Mouse (Mus musculus) ZHBTc4 (cell line): ENCODE measurements around the gene Hoxd3.

Source experiments
- DNase-seq: peaks from one replicate; pipeline ENCODE4 v3.0.0-alpha.2; 2011; ENCODE audit warnings: low read depth, low spot score

Hoxd3 gene

DNA sequence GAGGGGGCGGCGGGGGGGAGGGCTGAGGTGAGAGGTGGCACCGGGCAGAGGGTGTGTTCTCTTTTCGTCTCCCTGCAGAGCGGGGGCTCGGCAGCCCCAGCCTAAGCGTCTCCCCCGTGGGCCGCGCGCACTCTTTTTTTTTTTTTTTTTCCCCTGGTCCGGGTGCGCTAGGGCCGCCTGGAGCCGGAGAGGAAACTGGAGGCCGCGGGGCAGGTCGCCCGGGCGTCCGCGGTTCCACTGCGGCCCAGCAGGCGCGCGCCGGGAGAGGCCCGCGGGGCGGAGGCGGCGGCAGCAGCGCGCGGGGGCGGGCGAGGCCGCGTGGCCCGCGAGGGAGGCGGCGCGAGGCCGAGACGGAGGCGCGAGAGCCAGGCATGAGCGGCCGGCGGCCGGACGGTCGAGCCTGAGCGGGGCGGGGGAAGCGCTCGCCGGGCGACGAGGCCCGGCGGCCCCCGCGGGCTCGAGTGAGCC, 6.7 kb upstream of the Hoxd3 start:
- DNase-seq = no peak

DNA sequence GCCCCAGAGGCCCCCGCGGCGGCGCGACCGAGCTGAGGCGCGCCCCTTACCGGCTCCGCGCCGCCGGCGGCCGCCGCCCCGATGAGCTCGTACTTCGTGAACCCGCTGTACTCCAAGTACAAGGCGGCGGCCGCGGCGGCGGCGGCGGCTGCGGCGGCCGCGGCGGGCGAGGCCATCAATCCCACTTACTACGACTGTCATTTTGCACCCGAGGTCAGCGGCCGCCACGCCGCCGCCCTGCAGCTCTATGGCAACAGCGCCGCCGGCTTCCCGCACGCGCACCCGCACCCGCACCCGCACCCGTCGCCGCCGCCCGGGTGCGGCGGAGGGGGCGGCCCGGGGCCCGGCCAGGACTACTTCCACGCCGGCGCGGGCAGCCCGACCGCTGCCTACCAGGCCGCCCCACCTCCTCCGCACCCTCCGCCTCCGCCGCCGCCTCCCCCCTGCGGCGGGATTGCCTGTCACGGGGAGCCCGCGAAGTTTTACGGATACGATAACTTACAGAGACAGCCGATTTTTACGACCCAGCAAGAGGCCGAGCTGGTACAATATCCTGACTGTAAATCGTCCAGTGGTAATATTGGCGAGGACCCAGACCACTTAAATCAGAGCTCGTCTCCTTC, 6.1 kb upstream of the Hoxd3 start:
- DNase-seq = no peak

DNA sequence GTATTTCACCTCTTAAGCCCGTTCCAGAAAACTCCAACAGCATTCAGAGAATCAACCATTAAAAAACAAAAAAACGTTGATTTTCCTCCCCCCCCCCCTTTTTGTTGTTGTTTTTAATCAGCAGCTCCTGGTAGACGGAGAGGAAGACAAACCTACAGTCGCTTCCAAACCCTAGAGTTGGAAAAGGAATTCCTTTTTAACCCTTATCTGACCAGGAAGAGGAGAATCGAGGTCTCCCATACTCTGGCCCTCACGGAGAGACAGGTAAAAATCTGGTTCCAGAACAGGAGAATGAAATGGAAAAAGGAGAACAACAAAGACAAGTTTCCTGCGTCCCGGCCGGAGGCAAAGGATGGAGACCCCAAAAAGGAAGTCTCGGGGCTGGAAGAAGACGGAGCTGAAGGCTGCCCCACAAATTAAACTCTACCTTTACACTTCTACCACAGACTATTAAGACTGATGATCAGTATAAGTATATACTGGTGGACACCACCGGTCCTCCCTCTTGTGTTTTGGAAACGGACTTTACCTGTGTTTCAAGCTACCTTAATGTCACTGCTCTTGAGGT, 5.2 kb upstream of the Hoxd3 start:
- DNase-seq = no peak

DNA sequence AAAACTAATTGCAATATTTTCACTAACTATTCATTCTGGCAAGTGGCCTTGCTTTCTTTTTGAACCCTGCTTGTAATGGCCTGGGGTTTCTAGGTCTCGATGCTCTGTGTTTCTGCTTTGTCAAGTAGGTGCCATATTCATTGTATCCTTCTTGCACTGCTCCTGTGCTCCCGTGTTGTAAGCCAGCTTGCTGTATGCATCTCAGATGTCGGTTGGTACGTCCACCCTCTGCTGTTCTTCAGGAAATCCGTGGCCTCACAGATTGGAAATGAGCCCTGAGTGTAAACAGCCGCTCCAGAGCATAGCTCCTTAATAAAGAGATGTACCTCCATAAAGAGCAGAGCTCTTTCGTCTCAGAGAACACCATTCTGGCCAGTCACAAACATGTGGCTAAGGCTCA, 4.1 kb upstream of the Hoxd3 start:
- no peak for DNase-seq

DNA sequence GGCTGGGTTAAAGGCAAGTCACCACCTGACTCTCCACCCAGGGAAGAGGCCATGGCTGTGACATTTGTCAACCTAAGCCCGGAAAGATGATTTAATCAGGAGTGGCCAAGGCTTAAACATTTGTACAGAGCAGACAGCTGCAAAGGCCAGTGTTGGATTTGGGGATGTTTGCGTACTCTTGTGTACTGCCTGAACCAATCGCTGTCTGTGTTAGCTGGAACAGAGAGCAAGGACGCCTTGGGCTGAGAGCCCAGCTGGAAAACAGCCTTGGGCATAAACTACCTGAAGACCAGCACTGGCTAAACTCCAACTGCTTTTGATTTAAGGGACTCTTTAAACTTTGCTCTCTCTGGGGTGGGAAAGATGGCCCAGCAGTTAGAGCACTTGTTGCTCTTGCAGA, 3.1 kb upstream of the Hoxd3 start:
- no peak for DNase-seq

DNA sequence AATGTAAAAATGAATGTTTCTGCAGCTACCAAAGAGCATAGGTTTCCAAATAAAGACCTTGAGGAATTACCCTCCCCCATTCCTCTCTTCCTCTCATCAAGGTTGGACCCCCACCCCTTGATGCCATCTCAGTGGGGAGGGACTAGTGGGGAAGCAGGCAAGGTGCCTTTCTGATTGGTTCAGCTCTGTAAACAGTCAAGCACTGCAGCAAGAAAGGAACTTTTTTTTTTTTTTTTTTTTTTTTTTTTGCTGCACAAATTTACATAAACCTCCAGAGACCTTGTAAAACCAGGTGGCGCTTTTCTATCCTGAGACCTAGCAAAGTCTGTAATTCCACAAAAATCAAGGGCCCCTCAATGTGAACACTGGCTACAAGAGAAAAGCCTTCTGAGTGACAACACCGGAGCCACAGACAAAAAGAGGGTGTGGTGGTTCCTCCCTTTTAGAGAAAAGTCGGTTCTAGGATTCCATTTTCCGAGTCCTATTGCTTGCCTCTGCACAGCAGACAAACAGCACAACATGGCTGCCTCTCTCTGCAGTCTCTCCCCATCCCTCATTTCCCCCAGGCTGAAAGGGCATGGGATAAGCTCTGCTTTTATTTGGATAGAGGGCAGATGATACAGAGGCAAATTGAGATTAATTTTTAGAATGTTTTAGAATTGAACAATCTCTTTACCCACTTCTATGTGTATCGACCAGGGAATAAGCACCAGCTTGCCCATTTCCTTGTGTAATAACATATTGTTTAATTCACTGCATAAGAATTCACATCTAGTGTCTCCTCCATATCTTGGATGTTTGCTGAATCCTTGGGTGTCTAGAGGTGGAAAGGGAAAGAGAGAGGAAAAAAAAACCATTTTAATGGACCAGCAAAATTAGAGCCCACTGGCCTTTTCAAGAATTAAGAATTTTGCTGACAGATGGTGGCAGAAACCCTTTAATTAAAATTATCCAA, 2.0 kb upstream of the Hoxd3 start:
- DNase-seq = no peak

DNA sequence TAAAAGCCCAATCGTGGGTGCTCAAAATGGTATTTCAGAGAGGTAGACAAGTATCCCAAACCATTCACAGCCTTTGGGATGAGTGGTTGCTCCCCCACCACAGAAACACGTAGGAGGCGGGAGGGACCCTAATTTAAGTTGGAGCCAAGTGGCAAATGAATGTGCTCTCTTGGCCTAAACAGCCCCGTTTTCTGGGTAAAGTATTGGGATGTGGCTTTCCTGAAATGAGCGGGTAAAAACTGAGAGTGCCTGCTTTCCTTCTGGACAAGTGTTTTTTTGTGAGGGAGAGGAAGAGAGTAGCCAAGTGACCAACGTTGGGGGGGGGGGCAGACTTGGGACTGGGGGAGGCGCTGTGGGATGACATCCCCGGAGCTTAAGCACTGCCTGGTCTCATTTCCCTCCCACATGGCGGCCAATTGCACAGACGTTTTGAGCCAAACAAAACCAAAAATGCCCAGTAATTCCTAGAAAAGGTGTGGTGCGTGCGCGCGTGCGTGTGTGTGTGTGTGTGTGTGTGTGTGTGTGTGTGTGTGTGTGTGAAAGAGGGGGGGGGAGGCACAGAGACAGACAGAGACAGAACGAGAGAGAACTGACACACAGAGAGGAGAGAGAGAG, 691 bp upstream of the Hoxd3 start:
- no peak for DNase-seq

DNA sequence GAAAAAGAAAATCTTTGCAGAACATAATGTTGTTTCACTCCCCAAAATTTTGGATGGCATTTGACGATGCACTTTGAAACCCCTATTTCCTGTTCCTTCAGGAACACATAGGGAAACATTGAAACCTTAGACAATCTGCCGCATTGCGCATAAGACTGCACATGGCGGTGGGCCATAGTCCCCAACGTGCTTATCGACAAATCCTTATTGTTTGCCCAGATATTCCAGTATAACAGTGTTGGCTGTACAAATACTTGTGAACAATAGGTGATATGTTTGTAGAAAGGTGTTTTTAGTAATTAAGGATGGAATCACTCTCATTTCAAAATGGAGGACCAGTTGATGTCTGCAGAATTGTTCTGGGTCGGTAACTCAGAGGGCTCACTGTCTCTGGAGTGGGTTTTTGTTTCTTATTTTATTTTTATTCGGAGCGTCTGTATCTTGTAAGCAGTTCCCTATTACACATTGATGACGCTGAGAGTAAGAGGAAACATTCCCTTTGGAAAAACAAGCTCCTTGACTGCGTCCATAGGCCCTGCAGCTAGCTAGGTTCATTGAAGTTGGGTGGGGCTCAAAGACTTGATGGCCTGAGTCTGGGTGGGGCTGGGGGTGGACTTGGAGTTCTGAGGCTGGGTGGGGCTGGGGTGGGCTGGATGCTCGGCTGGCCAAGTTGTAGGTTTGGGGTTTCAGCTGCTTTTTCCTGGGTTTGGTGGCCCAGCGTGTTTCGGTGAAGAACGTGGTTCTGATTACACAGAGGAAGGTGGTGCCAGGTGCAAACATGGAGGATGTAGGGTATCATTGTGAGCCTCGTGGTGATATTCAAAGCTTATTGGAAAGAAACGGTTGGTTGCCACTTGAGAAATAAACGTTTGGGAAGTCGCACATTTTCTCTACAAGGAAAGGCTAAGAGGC, 1.8 kb downstream of the Hoxd3 start:
- no peak for DNase-seq

DNA sequence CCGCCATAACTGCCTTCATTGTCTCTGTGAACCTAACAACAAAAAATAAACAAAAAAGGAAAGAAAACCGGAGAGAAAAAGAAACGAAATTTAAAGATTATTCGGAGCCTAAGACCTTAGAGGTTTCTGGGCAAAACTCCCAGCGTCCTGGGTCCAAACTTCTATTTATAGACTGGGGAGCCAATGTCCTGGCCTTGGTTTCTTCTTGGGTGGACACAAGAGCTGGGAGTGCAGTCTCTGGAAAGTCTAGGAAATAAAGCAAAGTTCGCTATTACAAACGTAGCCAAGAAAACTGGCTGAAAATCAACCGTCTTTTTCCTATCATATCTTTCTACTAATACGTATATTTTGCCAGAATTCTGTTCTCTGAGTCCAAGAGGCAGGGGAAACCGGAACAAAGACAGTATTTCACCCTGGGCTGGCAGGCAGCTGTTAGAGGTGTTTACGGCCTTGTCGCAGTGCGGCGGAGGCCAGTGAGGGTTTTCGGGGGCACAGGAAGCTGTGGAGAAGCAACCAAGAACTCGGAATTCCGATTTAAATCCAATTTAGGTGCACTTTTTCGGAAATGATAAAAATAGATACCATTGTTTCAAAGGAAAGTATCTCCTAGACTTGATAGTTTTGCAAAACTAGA, 2.5 kb downstream of the Hoxd3 start:
- DNase-seq = no peak

DNA sequence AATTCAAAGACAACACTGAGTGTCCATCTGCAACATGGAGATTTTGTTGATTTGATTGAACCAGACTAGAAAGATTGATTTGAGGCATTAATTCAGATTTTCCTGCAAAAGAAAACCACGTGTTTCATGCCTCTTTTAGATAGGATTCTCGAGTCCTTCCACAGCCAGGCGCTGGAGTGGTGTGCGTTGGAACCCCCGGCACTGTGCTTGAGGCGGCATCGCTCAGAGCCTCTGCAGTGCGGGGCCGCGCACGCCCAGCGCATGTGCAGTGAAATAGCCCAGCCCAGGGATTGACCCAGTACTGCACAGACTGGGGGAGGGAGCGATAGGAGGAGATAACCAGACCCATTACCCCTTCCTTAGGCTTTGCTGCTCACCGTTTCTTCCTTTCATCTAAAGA, 3.2 kb downstream of the Hoxd3 start:
- DNase-seq = no peak

DNA sequence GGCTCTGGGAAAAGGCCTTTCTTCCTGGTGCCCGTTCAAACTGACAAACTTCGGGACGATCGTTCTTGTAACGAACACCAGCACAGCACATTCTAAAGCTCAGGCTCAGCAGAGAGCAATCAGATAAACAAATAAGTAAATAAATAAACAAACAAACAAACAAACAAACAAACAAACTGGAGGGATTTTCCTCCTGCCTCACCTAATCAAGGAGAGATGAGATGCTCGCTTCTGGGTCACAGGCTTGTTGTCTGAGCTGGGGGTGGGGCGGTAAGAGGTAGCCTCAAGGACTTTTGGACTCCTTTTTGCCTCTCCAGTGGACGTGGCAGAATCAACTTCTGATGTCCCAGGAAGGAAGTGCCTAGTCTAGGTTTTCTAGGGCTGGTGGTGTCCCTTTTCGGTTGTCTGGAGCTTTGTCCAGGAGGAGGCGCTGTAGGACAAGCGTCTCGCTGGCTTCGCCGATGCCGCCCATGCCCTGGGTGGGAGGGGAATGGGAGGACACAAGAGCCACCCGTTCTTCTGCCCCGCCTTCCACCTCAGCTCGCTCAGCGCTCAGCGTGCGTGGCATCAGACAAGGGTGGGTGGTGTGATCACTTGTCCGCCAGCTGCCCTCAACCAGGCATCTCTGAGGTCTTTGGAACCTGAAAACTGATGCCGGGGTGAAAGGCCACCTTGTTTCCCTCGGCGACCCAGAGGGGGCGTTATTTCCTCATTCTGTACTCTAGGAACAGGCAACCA, 3.9 kb downstream of the Hoxd3 start:
- DNase-seq = peak; percentile 94

DNA sequence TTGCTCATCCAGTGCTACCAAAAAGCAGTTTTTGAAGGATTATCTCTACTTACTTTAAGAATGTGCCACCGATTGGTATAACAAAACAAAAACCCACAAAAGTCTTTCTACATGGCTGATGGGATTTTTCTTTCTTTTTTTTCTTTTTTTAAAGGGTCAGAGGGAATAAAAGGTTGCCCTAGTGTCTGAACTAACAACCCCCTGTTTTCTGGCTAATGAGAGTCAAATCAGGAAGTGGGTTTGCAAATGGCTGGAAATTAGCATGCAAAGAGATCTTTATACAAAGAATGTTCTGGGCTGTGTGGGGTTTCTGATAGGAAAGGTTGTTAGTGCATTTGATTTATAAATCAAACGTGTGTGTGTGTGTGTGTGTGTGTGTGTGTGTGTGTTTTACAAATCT, 8.7 kb downstream of the Hoxd3 start:
- DNase-seq = no peak

DNA sequence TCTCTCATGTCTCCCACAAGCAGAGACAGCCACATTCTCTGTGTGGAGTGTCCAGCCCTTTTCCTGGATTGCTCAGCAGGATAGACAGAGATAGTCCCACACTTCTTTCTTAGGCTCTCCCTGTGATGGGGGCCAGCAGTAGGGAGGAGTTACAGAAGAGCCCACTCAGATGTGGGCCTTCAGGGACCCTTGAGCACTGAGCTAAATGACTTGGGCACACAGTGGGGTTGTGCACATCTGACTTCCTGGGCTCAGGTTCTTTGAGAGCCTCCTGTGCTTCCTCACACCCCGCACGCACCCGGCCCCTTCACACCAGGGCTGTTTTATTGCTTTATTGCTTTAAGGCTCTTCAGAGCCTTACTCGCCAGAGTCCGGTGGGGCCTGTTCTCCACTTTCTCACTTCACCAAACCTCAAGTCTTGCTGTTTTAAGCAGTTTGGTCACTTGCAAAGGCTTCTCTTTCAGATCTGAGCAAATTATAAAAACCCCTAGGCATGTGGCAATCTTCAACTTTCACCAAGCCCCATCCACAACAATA, 9.3 kb downstream of the Hoxd3 start:
- no peak for DNase-seq

DNA sequence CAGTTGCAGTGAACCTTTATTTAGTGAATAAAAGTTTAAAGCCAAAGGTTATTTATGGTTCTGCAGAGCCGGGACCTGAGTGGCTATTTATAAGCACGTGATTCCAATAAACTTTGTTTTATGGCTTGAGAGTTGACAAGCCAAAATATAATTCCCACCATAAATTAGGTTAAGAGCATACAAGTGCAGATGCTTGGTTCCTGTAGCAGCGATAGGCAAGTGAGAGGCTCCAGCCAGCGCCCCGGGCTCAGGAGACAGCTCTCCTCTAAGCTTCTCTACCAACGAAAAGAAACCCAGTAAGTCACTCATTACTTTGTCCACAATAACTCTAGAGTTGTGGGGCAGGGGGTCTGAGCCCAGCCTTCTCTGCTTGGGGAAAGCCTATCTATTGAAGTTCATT, 10.2 kb downstream of the Hoxd3 start:
- DNase-seq = no peak

DNA sequence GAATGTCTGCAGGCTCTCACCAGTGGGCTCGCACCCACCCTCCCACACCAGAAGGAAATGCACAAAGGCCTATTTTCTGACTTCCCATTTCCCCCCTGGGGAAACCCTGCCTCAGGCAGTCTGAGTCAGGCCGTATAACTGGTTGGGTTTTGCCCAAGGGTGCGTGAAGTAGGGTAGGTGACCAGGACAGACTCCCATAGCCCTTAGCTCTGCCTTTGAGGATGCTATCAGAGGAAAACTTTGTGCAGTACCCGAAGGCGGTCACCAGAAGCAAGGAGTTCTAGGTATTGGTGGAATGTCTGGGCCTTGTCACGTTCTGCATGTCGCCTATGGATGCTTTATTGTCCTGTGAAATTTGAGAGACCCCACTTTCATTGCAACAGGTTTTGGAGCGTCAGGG, 11.2 kb downstream of the Hoxd3 start:
- DNase-seq = no peak

DNA sequence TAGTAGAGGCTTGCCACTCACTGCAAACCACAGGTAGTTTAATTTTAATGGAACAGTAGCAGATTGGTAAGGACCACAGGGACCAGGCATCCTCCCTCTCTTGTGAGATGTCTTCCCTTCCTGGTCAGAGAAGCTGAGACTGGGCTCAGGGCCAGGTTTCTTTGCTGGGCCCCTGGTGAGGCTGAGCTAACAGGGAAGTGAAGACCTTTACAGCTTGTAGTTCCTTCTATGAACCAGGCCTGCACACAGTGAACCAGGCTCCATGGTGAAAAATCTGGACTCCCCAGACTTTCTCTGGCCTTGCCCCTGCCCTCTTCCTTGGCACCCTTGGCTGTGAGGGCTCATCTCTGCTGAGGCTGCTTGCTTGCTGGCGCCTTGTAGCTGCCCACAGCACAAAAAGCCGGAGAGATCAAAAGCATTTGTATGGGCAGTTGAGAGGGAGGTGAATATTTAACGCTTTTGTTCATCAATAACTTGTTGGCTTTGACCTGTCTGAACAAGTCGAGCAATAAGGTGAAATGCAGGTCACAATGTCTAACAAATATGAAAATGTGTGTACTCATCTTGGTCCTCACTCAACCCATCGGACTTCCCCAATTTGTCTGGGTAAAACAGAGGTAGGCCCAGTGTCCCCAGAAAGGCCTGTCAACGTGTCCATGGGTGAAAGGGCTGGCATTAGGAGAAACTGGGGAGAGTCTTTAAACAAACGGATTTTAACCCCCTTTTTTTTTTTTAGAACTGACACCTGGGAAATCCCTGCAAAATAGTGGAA, 12.7 kb downstream of the Hoxd3 start:
- DNase-seq = no peak

DNA sequence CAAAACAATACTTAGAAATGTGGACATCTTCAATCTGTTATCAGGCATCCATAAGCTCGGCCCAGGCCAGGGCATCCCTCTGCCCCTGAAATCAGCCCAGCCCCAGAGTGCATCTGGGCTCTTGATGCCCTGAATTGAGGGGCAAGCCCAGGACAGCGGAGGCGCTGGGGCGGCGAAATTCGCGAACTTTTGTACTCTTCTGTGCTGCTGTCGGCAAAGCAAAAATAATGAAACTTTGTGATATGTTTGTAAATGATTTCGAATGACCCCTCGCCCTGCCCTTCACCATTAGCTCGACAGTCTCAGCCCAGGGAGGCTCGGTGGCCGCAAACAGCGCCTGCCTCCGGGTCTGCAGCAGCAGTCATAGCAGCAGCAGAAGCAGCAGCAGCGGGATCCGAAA, 13.4 kb downstream of the Hoxd3 start:
- DNase-seq = no peak

DNA sequence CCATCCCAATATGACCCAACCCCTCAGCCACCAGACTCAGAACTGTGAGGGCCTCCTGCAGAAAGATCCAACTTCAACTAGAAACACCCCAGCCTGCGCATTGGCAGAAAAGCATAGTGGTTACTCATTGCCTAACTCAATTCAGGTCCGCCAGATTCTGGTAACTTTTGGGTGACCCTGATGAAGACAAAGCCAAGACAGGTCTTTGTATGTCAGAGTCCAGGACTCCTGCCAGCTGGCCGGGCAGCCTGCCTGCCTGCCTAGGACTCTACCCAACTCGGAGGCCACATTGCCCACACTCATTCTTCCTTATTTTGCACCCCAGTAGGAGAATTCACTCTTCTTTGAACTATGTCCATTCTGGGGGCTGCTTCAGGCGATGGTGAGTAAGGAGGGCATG, 14.8 kb downstream of the Hoxd3 start, which contains the start of gene Gm28230:
Gm28230 (plus strand) TSS at position 178 of the 400 bp plus-strand sequence.
- DNase-seq = no peak
